ENCODE assay signal across 17 mouse cellular contexts in genomic region chr1:53942468-53942867, GRCm38 (mm10).
"Had no signal": no experiment of that assay in that cellular context is flagged by ENCODE, and none has a peak within 500 bp of the region (broad histone marks: within the 10 kb centered on the region; RNA-seq: fewer than 3 reads in every experiment).

No protein-coding gene starts in this region.

- DNase-seq: liver, postnatal 0 days; lung, adult 2 months; lung, postnatal 14 days; lung, postnatal 36 days; right cerebral cortex, postnatal 25 days; right cerebral cortex, postnatal 4 days; spleen, adult 18-20 months; thymus, adult 18-20 months; thymus, postnatal 14 days; thymus, postnatal 36 days had no signal

- H3K9me3 ChIP-seq: lung, embryonic 15.5 days; megakaryocyte, embryonic 14.5 days; midbrain, embryonic 13.5 days; midbrain, embryonic 15.5 days; neural tube, embryonic 12.5 days had no signal

- H3K36me3 ChIP-seq: lung, embryonic 15.5 days; midbrain, embryonic 13.5 days; midbrain, embryonic 15.5 days; neural tube, embryonic 12.5 days had no signal

- H3K9ac ChIP-seq: liver, postnatal 0 days; lung, embryonic 15.5 days; midbrain, embryonic 13.5 days; midbrain, embryonic 15.5 days; neural tube, embryonic 12.5 days had no signal

- ATAC-seq: liver, postnatal 0 days; lung, postnatal 0 days; midbrain, embryonic 13.5 days; midbrain, embryonic 15.5 days had no signal

- H3K4me2 ChIP-seq: lung, embryonic 15.5 days; midbrain, embryonic 13.5 days; midbrain, embryonic 15.5 days; neural tube, embryonic 12.5 days had no signal

- H3K27me3 ChIP-seq: lung, embryonic 15.5 days; megakaryocyte, embryonic 14.5 days; midbrain, embryonic 13.5 days; midbrain, embryonic 15.5 days; neural tube, embryonic 12.5 days had no signal

- H3K27ac ChIP-seq: lung, embryonic 15.5 days; macrophage; midbrain, embryonic 13.5 days; midbrain, embryonic 15.5 days; neural tube, embryonic 12.5 days had no signal

- H3K4me3 ChIP-seq: lung, embryonic 15.5 days; megakaryocyte, embryonic 14.5 days; midbrain, embryonic 13.5 days; midbrain, embryonic 15.5 days; neural tube, embryonic 12.5 days had no signal
